Mouse (Mus musculus) E14TG2a.4 (cell line): Measurements from ENCODE around the gene Tubg2.
"Not testable (repeated sequence)": the region's sequence is repeated elsewhere in the genome, so short reads cannot be mapped to it uniquely, and the experiment has no call there.

Source experiments
- CTCF ChIP-seq: conservative IDR thresholded peaks from 2 replicates; pipeline ENCODE4 v1.5.1; 2014; ENCODE audit warnings: low read length
- POU5F1 ChIP-seq: IDR thresholded peaks from 2 replicates; pipeline ENCODE4 v1.6.1; 2014; ENCODE audit warnings: low read length, borderline replicate concordance

DNA sequence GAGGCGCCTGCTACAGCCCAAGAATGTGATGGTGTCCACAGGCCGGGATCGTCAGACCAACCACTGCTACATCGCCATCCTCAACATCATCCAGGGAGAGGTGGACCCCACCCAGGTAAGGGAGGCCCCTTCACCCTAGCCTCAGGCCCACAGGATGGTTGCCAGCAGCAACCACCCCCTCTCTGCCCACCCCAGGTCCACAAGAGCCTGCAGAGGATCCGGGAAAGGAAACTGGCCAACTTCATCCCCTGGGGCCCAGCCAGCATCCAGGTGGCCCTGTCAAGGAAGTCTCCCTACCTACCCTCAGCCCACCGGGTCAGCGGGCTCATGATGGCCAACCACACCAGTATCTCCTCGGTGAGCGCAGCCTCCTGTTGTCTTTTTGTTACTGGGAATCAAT, 30.7 kb upstream of the Tubg2 start:
- not testable (repeated sequence) for TF ChIP-seq CTCF, POU5F1
